Comparison of ENCODE assay signal across 9 mouse cellular contexts in genomic region chr9:42945174-42945573, GRCm38 (mm10). TPM values are rescaled to one million over a fixed set of nuclear protein-coding genes. Genes with fewer than 3 reads are reported as not detected.
A peak's percentile ranks its signal among the peaks of the same experiment; 100 is the strongest.
DNase-seq lines count a peak whose midpoint lies in the region; ATAC-seq and TF ChIP-seq lines count a peak whose summit lies in the region.
"Had no signal": no experiment of that assay in that cellular context is flagged by ENCODE, and none has a peak within 500 bp of the region (broad histone marks: within the 10 kb centered on the region; RNA-seq: fewer than 3 reads in every experiment).

No protein-coding gene starts in this region.

- WGBS in midbrain, embryonic 10.5 days: 78% methylated on average over 7 of the region's 7 CpGs
- WGBS in midbrain, embryonic 14.5 days: 79% methylated on average over 7 of the region's 7 CpGs
- 78% methylated on average over 7 of the region's 7 CpGs for WGBS in forebrain, embryonic 15.5 days
- 33% methylated on average over 7 of the region's 7 CpGs for WGBS in liver, postnatal 0 days (ENCODE audit: insufficient replicate concordance)

- TF ChIP-seq CTCF in liver, postnatal 0 days (IDR thresholded peaks at IDR 0.05; ENCODE audit: low read depth): no peak

- H3K4me3 ChIP-seq in midbrain, embryonic 10.5 days: peak overlapping the region; percentile 79; the same call in 1 of the 2 replicates
- H3K4me3 ChIP-seq in midbrain, embryonic 14.5 days (replicated peaks; ENCODE audit: low read depth, low read length): no peak overlapping the region
- H3K4me3 ChIP-seq in forebrain, embryonic 15.5 days: peak overlapping the region; percentile 53; the same call in 1 of the 2 replicates
- H3K4me3 ChIP-seq in liver, postnatal 0 days (ENCODE audit: low read depth, low read length): no peak overlapping the region

- intact Hi-C loops in heart, postnatal 14 days (cut with DNase I): loop anchor here (2.0 kb wide), 2 partner anchors 556 to 618 kb away; no protein-coding TSS in a partner anchor

- no peak overlapping the region for H3K27ac ChIP-seq in midbrain, embryonic 10.5 days (replicated peaks)
- H3K27ac ChIP-seq in midbrain, embryonic 14.5 days (replicated peaks; ENCODE audit: low read depth, low read length): no peak overlapping the region
- H3K27ac ChIP-seq in forebrain, embryonic 15.5 days (replicated peaks): no peak overlapping the region
- no peak overlapping the region for H3K27ac ChIP-seq in liver, postnatal 0 days (ENCODE audit: low read depth)
- H3K27ac ChIP-seq: heart, adult 2 months had no signal

- no peaks in the 10 kb centered on the region for H3K36me3 ChIP-seq in midbrain, embryonic 10.5 days
- no peaks in the 10 kb centered on the region for H3K36me3 ChIP-seq in midbrain, embryonic 14.5 days (ENCODE audit: control insufficient read depth, insufficient read depth, low read length)
- no peaks in the 10 kb centered on the region for H3K36me3 ChIP-seq in forebrain, embryonic 15.5 days
- no peaks in the 10 kb centered on the region for H3K36me3 ChIP-seq in liver, postnatal 0 days (replicated peaks; ENCODE audit: insufficient read depth, low read length)

- no peaks in the 10 kb centered on the region for H3K9me3 ChIP-seq in midbrain, embryonic 10.5 days (replicated peaks)
- H3K9me3 ChIP-seq in midbrain, embryonic 14.5 days (ENCODE audit: control insufficient read depth, low read length): no peaks in the 10 kb centered on the region
- no peaks in the 10 kb centered on the region for H3K9me3 ChIP-seq in forebrain, embryonic 15.5 days
- H3K9me3 ChIP-seq in liver, postnatal 0 days (ENCODE audit: low read length): no peaks in the 10 kb centered on the region

- H3K4me1 ChIP-seq in midbrain, embryonic 10.5 days: peaks cover 24% of the 10 kb centered on the region
- peaks cover 10% of the 10 kb centered on the region for H3K4me1 ChIP-seq in midbrain, embryonic 14.5 days (ENCODE audit: control insufficient read depth, insufficient read depth, low read length)
- peaks cover 13% of the 10 kb centered on the region for H3K4me1 ChIP-seq in forebrain, embryonic 15.5 days
- H3K4me1 ChIP-seq in liver, postnatal 0 days (ENCODE audit: insufficient read depth): peaks cover 7% of the 10 kb centered on the region; the same call in 1 of the 2 replicates

- no peak for ATAC-seq in midbrain, embryonic 14.5 days (ENCODE audit: low FRiP score, low TSS enrichment)
- ATAC-seq in forebrain, embryonic 15.5 days (replicated peaks): peak; percentile 5; the same call in 1 of the 2 replicates
- no peak for ATAC-seq in liver, postnatal 0 days

- peaks cover 57% of the 10 kb centered on the region for H3K27me3 ChIP-seq in midbrain, embryonic 10.5 days (ENCODE audit: low read depth, poor library complexity, severe bottlenecking)
- no peaks in the 10 kb centered on the region for H3K27me3 ChIP-seq in midbrain, embryonic 14.5 days (ENCODE audit: control insufficient read depth, insufficient read depth, low read length)
- no peaks in the 10 kb centered on the region for H3K27me3 ChIP-seq in forebrain, embryonic 15.5 days
- H3K27me3 ChIP-seq in liver, postnatal 0 days (ENCODE audit: insufficient read depth, low read length): peaks cover 45% of the 10 kb centered on the region

- DNase-seq in midbrain, embryonic 10.5 days (ENCODE audit: low spot score): no peak
- no peak for DNase-seq in midbrain, embryonic 14.5 days
- DNase-seq in R1 (ENCODE audit: low read depth, low spot score): peak; percentile 45
- no peak for DNase-seq in liver, postnatal 0 days
- no peak for DNase-seq in heart, adult 11 months
- no peak for DNase-seq in heart, postnatal 14 days
- no peak for DNase-seq in heart, adult 8-10 months (ENCODE audit: low spot score)

- no peak overlapping the region for H3K4me2 ChIP-seq in midbrain, embryonic 14.5 days (ENCODE audit: low read length)
- no peak overlapping the region for H3K4me2 ChIP-seq in forebrain, embryonic 15.5 days (replicated peaks)
- H3K4me2 ChIP-seq in liver, postnatal 0 days (ENCODE audit: low read depth, low read length): peak overlapping the region; percentile 96

- no peak for TF ChIP-seq EP300 in liver, postnatal 0 days (IDR thresholded peaks at IDR 0.05; ENCODE audit: low read depth)

- no peak overlapping the region for H3K9ac ChIP-seq in midbrain, embryonic 14.5 days (replicated peaks; ENCODE audit: low read length)
- no peak overlapping the region for H3K9ac ChIP-seq in forebrain, embryonic 15.5 days (replicated peaks)
- H3K9ac ChIP-seq in liver, postnatal 0 days (replicated peaks): no peak overlapping the region

RNA-seq across cellular contexts. Expression of gene Grik4, which starts 0.9 kb away (rescaled TPM):
- polyA plus RNA-seq in midbrain, embryonic 10.5 days (2016; fragmentation: Nextera tagmentation; extraction: Ambion mirVana): 1.7 and 3.0 TPM in 2 replicates
- 4.4 and 6.6 TPM in 2 replicates for polyA plus RNA-seq in midbrain, embryonic 14.5 days (2014; fragmentation: Nextera tagmentation; extraction: Ambion mirVana)
- 3.8 and 4.4 TPM in 2 replicates for polyA plus RNA-seq in forebrain, embryonic 15.5 days (2015; fragmentation: Nextera tagmentation; extraction: Ambion mirVana)
- 0.05 and 0.08 TPM in 2 replicates for polyA plus RNA-seq in liver, postnatal 0 days (2015; fragmentation: Nextera tagmentation; extraction: Ambion mirVana)
- not detected for total RNA-seq in heart, postnatal 14 days (2021)
- total RNA-seq in heart, adult 8-10 months (2022): not detected

Comparison
In these comparisons a context has a peak if more than half of its experiments do, and no peak if none do; other contexts are left out.
1. H3K4me3 ChIP-seq: peak in midbrain, embryonic 10.5 days (single experiment) and forebrain, embryonic 15.5 days (single experiment); none in midbrain, embryonic 14.5 days (single experiment) and liver, postnatal 0 days (single experiment).